Mouse (Mus musculus) MEL-GATA-1-ER (cell line): Measurements from ENCODE around the gene Slc9b1.

ENCODE experiments used
- DNase-seq: peaks from one replicate; pipeline ENCODE4 v3.0.0-alpha.2; 2012; ENCODE audit warnings: low read depth; ENCODE audit errors: extremely low read depth

The Slc9b1 gene

GRCm38 (mm10) chr3:135437758-135438495 is 90.1 kb downstream of the Slc9b1 start, which contains the start of gene Ube2d3:
Gene Ube2d3, plus strand, starts transcription at chr3:135438149.
- DNase-seq, result peak; percentile 98

DNA sequence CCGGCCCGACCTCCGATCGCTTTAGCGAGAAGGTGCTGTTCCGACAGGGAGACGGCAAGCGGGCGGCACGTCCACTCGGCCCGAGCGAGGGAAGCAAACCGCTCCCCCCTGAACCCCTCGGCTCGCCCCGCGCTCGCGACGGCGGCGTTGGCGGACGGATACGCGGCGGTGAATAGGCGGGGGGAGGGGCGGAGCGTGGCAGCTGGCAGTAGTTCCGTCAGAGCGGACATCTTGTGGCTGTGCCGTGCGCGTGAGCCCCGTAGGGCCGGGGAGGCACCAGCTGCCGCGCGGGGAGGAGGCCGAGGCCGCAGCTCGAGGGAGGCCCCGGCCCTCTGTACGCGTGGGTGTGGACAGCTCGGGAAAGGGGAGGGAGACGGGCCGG is 90.7 kb downstream of the Slc9b1 start:
- no peak for DNase-seq

- peak; percentile 78 for DNase-seq
Observed at GRCm38 (mm10) chr3:135438913-135439531, 91.2 kb downstream of the Slc9b1 start.

DNA sequence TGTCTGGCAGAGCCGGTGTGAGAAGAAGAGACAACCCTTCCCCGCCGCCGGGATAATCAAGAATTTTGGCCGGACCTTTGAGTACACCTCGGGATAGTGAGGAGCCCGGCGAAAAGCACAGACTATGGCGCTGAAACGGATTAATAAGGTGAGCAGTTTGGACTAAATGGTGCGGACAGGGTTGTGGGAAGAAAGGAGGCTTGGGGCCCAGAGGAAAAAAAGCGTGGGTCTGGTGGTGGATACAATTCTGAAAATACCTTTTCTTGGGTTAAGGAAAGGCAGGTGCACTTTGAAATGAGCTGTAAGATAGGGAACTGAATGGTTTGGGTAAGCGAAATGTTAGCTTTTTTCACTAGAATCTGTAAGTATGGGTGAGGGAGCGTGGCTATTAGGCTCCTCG is 91.8 kb downstream of the Slc9b1 start:
- no peak for DNase-seq

DNA sequence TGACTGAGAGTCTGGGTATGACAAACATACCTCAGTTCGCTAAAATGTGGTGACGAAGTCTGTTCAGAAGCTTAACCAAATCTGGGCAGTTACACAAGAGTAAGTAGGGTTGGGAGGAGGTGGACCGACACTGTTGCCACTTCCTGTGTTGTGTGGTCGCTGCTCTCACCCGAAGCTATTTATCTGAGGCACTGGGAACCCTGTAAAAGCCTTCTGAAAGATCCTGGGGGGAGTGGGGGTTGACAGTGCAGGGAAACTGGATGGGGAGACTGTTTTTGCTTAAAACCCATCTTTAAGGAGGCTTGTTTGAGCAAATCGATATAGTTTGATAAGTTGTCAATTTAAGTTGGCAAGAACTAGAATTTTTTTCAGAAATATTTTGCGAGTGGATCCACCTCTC is 92.4 kb downstream of the Slc9b1 start:
- peak; percentile 74 for DNase-seq

- DNase-seq, result no peak
Observed at GRCm38 (mm10) chr3:135440621-135441020, 92.8 kb downstream of the Slc9b1 start.

- no peak for DNase-seq
Observed at GRCm38 (mm10) chr3:135444930-135445329, 97.1 kb downstream of the Slc9b1 start.
